Mouse (Mus musculus) adrenal gland, adult 8-10 months (tissue): ENCODE measurements around the gene Ripor3. TPM values are rescaled to one million over a fixed set of nuclear protein-coding genes. Genes with fewer than 3 reads are reported as not detected.

Experiments
- DNase-seq: peaks from one replicate; pipeline ENCODE4 v3.0.0; 2022
- total RNA-seq, 4 experiments: library from RNA; stranded (reverse); gene quantifications; 2 replicates each; pipeline ENCODE4 v1.2.4; 2022

The Ripor3 gene
- total RNA-seq, 4 experiments from 2014 or later = 1.5 to 4.4 (median 3.3) TPM

DNA sequence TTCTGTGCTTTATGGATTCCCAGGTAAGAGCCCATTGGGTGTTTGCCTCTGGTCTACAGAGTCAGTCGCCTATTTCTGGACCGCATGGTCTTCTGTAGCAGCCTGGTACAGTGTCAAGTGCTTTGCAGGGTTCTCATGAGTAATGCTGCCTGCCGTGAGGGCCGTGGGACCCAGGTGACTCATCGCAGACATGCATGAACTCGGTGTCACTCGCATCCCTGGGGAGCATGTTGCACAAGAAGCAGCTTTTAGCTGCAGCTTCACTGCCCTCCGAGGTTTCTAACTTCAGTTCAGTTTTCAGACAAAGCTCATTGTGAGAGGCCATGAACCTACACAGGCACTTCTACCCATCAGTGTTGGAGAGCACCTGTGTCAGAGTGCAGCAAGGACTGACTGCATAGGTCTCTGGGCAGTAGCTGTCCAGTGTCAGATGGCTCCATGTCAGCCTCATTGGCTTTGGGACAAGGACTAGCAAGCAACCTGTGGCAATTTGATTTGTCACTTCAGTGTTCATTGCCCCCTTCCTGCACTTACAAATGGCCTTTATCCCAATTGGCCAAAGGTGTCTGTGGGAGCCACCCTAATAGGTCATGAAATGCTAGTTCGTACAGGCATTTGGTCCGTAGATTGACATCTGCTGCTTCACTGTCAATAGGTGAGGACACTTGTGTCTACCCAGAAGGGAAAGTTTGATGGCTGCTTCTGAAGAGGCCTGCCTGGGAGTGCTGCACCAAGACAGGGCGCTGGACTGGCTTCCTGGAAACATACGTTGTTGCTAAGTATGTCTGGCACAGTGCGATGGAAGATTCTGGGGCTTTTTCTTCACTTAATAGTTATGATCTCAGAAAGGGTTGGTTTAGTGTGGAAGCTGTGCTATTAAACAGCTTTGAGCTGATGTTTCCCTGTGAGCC lies 58.9 kb downstream of the Ripor3 start:
- DNase-seq = peak; percentile 72

DNA sequence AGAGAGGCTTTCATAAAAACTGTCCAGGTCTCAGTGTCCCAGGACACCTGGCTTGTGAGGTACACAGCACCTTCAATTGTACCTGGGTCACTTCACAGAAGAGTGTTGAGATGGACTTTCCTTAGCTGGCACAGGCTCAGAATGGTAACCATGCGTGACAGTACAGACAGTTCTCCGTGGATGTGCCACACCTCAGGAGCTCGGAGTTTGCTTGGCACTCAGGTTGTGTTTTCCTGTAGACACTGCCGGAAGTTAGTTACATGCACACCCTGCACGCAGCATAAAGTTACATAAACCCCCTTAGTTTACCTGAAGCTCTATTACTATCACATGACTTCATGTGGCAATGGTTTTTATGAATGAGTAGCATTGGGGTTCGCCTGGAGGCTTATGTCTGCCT lies 59.7 kb downstream of the Ripor3 start:
- no peak for DNase-seq

DNA sequence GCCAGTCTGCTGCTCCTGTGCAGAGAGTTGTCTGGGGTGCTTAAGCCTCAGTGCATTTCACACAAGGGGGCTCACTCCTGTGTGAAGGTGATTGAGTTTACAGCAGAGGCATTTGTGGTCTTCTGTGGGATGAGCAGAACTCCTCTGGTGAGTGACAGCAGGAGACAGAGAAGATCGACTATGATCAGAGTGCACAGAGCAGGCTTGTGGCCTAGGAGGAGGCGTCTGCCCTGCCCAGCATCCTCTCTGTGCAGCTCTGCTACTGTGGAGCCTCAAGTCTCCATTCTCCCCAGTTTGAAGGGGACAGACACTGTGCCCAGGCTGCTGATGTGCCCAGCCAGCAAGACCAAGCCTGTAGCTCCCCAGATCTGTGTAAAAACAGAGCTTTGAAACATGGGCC lies 60.6 kb downstream of the Ripor3 start:
- no peak for DNase-seq

DNA sequence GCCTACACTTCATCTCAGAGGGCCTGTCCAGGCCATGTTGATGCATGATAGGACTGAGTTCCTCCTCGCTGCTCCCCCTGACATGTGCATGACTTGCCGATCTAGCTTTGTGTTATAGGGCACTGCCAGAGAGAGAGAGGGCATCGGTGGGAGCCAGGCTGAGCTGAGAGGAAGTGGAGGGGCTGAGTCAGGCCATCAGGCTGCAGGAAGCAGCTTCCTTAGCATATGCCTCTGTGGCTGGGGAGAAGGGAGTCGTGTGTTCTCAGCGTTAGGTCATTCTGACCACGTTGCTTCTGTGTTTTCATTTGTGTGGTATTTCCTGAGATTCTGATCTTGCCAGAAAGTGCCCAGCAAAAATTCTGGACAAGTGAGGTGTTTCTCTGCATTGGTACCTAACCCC lies 61.2 kb downstream of the Ripor3 start:
- DNase-seq = no peak

DNA sequence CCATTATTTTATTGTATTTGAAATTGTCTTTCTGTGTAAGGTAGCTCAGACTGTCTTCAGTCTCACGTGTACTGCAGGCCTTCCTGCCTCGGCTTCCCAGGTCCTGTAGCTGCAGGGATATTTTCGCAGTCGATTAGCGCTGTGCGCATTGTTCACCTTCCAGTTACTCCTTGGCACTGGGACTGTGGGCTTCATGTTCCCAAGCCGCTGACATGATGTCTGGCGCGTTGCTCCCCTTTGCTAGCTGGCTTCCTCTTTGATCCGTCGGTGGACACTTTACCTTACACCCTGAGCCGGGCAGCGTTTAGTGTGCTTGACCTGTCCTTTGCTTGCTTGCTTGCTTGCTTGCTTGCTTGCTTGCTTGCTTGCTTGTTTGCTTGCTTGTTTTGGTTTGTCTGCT lies 61.9 kb downstream of the Ripor3 start:
- DNase-seq = no peak

DNA sequence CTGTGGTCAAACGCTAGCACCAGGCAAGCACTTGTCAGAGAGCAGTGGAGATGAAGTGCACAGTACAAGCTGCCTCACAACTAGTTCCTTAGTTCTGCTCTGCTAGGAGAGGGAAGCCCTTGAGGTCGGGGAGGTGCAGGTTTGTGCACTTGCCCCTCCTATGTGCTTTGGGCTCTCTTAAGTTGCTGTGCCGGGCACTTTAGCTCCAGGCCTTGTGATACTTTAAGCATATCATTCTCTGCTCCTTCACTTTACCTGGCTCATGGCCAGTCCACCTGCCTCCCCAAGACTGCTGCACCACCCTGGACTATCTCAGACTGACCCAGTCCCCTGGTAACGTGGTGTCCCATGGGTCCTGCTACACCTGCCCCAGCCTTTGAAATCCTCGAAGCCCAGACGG lies 62.4 kb downstream of the Ripor3 start:
- no peak for DNase-seq

DNA sequence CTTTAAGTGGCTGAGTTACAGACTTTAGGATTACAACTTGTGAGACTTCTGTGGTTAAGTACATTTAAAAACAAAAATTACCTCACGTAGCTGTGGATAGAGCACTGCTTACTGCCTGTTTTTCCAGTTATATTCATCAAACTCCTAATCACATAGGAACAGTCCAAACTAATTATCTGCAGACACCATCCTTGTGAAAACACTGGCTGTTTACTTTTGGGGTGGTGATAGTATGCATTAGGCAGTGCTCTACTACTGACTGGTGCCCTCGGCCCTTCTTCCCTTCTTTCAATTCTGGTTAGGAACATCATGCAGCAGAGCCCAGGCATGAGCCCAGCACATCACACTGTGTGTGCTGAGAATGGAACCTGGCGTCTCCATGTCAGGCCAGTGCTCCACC lies 63.2 kb downstream of the Ripor3 start:
- no peak for DNase-seq

DNA sequence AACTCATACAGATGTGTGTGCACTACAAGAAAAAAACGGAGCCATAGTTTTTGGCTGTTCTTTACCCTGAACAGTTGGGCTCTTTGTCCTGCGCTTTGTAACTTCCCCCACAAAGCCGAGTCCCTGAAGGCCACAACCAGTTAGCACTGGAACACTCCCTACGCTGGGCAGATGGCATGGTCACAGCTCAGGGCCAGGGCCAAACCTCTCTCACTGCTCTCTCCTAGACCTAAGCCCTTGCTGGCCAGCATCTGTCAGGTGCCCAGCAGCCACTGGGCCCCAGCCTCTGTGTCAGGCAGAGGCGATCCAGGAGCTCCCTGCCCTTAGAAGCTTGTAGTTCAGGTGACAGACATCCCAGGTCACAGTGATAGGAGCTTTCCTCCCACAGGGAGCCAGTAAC lies 65.0 kb downstream of the Ripor3 start:
- DNase-seq = peak; percentile 55

DNA sequence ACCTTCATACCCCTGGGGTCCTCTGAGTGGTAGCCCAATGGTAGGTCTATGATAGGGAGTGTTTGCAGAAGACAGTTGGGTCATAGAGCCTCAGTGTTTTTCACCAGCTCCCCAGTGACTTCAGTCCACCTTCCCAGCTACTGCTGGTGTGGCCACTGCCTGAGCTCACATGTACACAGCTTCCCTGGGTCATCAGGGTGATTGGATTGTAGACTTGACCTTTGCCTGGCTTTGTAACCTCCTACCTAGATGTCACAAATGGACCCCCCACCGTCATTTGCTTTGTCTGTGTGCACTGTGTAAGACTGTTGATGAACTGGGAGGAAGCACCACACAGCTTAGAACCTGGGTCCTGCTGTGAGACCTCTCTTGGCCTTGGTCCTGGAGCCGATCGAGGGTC lies 66.2 kb downstream of the Ripor3 start:
- DNase-seq = no peak

DNA sequence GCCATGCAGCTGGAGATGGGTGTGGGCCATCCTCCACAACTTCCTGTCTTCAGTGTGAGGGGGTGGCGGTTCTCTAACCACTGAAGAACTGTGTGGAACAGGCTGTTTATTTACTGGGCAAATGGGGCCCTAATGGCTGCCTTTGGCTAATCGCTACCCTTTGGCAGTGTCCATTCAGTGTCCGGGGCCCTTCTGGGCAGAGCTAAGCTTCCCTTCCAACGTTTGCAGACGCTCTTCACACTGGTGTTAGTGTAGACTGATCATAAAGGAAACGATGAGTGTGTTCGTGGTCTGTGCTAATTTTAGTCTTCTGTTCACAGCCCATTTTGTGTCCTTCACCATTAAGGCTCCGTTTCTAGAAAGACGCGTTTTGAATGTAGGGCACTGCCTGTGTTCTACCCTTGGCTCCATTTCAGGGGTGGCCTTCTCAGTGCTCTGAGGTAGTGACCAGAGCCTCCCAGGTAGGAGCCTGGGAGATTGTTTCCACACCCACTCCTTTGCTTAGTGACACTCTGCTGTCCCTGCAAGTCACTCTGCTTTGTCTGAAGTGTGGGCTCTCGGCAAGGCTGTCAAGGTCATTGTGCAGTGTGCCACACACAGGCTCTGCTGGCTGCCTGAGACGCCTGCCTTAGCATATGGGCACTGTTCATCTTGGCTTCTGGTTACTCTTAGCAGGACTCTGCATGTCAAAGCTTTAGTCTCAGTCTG lies 67.3 kb downstream of the Ripor3 start:
- no peak for DNase-seq

DNA sequence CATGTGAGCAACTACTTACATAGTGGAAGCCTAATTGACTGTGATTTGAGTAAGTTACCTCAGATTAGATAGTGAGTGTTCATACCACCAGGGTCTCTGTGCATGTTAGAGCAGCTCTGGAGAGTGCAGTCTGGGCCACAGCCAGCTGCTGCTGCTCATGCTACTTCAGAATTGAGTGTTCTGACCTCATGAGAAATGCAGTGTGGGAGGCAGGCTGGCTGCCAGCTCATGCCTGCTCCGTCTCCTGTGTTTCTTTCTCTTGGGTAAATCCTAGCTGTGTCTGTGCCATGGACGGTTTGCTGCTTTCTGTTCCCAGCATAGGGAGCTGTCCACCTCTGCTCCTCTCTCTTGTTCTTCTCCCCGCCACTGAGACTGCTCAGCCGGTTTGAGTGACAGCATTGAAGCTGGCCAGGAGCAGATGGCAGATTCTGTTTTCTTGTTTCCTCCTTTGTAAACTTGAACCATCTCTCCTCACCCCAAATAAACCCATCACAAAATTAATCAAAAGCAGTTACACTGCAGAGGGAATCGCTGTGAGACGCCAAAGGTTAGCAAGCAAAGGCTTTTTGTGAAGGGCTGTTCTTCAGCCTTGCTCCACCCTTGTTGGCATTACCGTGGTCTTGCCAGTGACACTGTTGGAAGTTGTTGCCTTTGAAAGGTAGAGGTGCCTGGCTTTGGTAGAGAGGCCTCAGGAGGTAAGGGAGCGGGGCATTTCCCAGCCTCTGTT lies 68.1 kb downstream of the Ripor3 start:
- peak; percentile 72 for DNase-seq

DNA sequence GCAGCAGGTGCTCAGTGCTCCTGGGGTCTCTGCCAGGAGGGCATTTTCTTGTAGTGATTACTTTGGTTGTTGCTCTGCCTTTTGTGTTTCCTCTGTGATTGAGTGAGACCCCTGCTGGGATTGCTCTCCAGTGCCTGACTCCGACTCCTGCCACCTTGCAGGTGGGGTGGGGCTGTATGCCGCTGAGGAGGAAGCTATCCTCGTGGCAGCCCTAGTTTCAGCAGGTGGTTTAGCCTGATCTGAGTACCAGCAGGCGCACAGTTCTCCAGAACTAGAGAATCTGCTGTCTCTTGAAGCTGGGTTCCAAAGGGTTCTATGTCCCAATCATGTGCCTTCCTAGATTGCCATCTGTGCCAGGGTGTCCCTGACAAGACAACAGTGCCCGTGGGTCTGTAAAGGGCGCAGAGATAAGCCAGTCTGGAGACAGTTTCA lies 68.7 kb downstream of the Ripor3 start:
- no peak for DNase-seq

DNA sequence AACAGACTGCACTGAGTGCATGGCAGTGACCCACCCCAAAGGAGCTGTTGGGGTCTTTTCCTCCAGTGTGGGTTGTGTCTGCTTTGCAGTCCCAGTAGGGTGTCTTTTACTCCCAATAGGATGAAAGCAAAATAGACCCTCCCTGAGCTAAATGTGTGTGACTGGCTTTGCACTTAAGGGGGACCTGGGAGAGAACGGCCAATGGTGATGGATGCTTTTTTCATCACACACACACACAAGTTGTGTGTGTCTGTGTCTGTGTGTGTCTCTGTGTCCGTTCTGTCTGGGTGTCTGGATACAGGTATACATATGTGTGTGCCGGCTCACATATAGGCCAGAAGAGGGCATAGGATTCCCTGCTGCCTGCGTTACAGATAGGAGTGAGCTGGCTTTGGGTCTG lies 69.1 kb downstream of the Ripor3 start:
- DNase-seq = no peak

DNA sequence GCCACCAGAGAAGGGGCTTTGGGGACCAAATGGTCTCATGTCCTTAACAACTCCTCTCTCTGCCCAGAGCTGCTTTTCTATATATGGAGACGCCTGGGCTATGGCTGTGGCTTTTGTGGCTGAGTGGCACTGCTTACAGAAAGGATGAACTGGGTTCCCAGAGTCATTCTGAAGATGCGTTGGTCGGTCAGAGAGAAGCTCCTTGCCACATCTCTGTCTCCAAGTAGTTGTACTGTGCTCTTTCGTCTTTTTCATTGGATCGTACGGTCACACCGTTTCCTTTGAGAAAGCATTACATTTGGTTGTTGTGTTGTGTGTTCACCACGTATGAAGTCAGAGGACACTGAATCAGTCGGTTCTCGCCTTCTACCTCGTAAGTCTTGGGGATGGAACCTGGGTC lies 69.8 kb downstream of the Ripor3 start:
- DNase-seq = no peak

DNA sequence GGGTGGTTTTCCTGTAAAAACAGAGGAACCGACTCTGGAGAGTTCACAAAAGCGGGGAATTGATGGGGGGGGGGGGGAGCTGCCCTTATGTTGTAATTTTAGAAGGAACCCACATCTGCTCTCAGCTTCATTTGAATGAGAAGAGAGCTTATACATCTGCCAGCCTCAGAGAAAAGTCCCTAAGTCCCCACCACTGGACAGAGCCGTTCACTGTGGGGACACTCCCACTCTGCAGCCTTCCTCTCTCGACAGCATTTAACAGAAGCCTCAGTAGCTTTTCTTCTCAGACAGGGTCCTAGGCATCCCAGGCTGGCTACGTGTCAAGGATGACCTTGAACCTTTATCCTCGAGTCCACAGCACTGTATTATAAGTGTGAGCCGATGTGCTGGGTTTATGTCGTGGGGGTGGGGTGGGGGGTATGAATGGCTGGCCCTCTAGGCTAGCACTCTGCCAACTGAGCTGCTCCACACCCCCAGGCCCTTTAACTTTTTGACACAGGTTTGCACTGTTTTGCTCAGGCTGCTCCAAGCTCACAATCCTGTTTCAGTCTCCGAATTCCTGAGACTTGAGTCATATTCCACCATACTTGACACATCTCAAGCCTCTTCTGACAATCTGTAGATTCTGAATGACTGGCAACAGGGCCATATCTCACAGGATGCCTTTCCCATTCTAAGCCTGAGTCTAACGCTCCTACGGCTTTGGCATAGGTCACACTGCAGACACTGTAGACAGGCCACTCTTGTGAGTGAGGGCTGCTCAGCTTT lies 70.6 kb downstream of the Ripor3 start:
- no peak for DNase-seq

DNA sequence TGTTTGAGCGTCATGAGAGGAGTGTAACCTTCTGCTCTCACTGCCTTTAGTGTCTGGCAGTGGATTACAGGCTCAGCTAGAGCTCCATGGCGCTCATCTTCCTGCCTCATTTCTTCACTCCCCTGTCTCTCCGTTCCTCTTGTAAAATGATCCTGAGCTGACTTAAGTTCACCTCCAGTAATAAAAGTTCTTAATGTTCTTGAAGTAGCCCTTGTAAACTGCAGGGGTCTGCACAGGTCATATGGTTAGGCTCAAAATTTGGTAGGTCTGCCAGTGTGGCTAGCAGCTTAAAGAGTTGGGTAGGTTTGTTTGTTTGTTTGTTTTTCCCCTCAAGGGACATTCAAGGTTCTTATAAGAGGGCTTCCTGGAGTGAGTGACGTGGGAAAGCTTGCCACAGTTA lies 71.2 kb downstream of the Ripor3 start:
- DNase-seq = no peak

DNA sequence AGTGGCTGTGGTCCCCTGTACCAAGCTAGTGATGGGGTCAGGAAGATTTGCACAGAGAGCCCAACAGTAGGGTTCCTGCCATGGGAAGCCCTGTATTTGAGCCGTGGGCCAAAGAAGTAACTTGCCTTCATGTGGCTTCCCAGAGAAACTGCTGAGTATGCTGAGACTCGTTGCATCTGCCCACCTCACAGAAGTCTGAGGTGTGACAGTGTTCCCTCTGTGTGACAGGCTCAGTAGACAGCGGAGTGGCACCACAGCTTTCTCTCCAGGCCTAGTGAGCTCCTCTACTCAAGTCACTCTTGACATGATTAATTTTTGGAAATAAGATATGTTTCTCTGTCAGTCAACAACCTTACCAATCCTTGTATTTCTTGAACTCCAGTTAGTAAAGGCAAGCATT lies 71.6 kb downstream of the Ripor3 start:
- DNase-seq = no peak

DNA sequence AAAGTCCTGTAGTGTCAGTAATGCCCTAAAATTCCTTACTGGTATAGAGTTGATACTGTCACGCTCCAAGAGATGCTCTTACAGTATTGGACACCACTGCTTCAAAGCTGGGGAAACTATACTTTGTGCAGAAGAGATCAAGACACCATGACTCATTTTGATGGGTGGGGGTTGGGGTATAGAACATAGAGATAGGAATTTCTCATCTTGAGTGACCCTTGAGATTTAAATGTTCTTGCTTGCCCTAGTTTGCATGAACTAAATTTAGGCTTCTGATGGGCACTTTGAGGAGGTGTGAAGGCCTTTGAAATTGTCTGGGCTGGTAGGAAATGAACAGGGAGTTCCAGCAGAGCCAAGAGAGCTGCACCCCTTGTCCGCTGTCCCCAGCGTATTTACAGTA lies 74.5 kb downstream of the Ripor3 start:
- no peak for DNase-seq

DNA sequence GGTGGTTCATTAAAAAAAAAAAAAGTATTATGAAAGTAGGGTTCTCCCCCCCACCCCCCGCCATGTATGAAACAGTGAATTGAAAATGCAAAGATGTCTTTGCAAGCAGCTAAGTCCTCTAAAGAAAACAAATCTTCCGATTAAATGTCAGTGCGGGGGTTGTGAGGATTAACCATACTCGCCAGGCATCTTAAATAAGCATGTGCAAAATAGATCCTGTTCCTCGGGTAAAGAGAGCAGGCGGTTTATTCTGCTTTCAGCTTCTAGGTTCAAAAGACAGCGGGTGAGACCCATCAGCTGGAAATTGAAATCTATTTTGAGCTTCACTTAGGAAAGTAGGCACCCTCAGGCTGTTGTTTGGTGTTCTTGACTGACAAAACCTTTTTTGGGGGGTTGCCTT lies 77.0 kb downstream of the Ripor3 start:
- DNase-seq = no peak

DNA sequence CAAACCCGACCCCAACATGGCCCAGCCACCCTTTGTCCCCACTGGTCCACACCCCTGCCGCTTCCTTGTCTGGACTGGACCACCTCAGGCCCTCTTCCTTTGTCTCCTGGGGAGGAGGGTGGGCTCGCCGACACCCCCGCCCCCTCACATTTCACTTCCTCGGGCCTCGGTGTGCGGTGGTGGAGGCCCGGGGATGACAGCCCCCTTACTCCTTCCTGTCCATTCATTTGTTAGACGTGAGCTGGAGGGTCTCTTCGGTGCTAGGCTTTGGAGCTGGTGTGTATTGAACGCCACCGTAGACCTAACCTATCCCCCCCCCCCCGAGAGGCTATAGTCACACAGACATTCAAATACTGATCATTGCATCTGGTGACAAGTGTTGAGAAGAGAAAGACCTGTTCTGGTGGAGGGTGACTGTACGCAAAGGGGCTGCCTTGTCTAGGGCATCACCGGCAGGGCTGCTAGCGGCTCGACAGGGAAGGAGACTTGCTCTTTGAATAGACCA lies 77.6 kb downstream of the Ripor3 start:
- no peak for DNase-seq

DNA sequence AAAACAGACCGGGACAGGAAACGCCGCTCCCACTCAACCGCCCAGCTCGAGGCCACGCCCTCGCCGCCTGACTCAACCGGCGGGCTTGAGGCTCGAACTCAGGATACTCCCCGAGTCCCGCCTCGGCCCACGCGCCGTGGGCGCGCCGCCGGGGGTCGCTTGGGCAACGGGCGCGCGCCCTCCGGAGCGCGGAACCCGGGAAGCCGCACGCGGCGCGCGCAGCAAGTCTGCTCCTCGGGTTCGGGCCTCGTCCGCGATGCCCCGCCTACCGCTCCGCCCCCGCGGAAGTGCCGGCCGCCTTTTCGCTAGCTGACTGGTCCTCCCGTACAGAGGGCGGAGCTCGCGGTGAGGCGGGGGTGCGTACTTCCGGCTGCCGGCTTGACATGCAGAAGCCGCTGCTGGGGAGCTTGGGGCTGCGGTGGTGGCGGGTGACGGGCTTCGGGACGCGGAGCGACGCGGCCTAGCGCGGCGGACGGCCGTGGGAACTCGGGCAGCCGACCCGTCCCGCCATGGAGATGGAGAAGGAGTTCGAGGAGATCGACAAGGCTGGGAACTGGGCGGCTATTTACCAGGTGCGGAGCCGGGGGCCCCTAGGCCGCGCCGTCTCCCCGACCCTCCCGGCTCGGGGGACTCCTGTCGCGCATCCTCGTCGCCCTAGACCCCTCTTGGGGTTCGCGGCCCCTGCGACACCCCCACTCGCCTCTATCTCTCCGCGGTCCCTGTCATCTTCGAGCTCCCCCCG lies 78.3 kb downstream of the Ripor3 start, which contains the start of gene Ptpn1:
Gene Ptpn1 (plus strand): TSS at position 73 of the 742 bp plus-strand sequence.
- peak; percentile 96 for DNase-seq
